Mouse (Mus musculus): Measurements from ENCODE around the gene Grm2.

Gene Grm2

DNA sequence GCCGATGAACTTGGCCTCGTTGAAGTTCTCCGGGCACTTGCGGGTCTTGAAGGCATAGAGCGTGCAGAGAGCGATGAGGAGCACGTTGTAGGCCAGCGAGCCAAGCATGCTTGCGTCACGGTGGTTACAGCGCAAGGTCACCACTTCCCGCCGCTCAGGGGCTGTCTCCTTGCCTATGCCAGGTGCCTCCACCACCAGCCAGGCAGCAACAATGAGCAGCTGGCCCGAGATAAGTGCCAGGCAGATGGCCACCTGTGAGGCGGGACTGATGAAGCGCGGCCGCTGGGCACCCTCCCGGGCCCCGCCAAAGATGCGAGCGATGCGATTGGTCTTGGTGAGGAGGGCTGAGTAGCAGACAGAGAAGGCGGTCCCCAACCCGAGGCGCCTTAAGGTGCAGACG is 8.7 kb downstream of the Grm2 start:
- WGBS = 78% methylated on average over 27 of the region's 27 CpGs

DNA sequence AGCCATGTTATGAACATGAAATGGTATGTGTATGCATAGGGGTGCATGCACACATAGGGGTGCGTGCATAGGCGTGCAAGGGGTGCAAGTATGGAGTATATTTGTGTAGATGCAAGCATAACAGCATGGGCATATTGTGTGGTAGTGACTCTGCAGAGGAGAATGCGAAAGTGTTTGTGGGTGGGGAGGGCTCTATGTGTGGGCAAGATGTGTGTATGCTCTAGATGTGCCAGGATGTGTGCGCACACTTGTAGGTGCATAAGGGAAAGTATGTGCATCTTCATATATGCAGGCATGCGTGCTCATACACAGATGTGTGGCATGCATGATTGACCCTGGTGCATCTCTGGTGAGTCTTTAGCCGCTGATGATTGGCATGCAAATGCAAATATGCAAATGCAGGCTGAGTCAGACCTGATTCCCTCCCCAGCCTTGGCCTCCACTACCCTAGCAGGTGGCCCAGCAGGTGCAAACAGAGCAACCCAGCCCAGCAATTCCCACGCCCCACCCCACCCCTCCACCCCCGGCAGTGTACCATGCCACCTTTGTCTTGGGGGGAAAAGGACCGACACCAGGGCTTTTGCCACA is 10.1 kb downstream of the Grm2 start:
- 52% methylated on average over 9 of the region's 9 CpGs for whole genome bisulfite sequencing

GRCm38 (mm10) chr9:106643787-106644186 is 12.1 kb downstream of the Grm2 start:
- WGBS = 68% methylated on average over 6 of the region's 6 CpGs

DNA sequence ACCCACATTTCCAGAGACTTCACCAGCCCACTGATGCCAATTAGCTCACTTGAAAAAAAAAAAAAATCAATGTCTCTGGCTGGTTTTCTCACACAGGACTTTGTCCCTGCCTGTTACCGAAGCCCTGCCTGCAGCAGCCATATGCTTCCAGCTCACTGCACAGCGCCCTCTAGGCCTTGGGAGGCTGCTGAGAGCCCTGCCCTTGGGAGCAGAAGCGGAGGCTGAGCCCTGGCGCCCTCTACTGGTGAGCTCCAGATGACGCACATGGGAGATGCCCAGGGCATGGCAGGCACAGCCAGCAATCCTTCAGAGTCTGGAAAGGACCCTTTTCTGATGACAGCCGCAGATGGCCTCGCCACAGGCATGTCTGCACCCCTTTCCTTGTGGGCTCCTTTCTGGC is 12.8 kb downstream of the Grm2 start:
- WGBS = 27% methylated on average over 7 of the region's 7 CpGs

DNA sequence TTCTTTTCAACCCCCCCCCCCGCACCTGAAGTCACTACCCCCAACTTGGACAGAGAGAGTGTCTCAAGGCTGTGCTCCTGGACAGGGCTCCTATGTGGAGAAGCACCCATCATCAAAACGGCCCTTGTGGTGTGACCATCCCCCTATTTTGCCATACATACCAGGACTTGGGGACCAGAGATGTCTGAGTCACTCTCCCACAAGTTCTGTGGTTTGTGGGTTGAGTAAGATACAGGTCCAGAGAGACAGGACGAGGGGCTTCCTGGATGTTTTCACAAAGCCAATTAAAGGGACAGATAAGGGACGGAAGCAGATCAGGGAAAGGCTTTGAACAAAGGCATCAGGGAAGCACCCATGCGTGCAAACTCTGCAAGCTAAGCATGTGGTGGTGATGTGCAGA is 14.5 kb downstream of the Grm2 start:
- WGBS = 53% methylated on average over 5 of the region's 5 CpGs

DNA sequence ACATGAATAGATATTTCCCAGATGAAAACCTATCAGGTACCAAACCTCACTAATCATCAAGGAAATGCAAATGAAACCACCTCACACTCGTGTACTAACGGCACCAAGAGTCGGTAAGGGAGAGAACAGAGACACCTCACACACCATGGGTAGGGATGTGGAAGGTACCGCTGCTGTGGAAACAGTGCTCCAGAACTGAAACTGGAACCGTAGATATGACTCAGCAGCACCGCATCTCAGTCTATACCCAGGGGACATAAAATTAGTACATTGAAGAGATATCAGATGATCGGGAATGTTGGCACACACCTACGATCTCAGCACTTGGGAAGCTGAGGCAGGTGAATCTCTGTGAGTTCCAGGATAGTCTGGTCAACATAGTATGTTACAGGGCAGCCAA is 17.7 kb downstream of the Grm2 start:
- WGBS = 68% methylated on average over 8 of the region's 8 CpGs

DNA sequence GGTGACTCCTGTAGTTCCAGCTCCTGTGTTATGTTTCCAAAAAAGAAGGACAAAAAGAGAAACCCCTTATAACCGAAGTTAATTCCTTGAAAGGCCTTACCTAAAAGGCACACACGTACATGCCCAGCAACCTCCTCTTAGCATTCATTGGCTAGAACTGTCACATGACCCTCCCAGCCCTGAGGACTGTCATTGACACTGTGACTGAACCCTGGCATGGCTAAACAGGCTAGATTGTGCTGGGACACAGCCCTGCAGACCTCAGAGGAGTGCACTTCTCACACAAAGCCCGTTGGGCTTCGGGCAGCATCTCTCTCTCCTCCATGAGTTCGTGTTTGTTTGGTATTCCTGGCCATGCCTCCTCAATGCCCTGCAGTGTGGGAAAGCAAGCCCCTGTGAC is 23.7 kb downstream of the Grm2 start:
- 73% methylated on average over 5 of the region's 5 CpGs for WGBS

DNA sequence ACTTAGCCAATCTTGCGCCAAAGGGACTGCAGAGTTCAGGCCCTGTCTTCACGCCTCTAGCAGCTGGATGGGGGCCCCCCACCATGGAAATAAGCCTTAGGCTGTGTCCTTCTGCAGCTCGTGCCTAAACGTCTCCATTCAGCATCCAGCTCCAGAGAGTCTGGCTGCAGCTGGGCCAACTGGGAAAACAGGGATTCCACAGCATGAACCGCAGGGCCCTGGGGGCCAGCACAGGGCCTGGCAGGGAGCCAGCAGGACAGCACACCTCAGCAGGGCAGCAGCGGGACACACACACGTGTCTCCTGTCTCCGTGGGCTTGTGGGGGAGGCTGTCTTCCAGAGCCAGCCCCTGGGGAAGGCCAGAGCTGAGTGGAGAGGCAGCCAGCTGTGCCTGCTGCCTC is 28.1 kb downstream of the Grm2 start:
- WGBS = 42% methylated on average over 8 of the region's 8 CpGs

GRCm38 (mm10) chr9:106626282-106626681 is 29.6 kb downstream of the Grm2 start, which contains the start of gene Iqcf6:
Iqcf6 (plus strand) TSS chr9:106626582.
- WGBS = 80% methylated on average over 2 of the region's 2 CpGs

DNA sequence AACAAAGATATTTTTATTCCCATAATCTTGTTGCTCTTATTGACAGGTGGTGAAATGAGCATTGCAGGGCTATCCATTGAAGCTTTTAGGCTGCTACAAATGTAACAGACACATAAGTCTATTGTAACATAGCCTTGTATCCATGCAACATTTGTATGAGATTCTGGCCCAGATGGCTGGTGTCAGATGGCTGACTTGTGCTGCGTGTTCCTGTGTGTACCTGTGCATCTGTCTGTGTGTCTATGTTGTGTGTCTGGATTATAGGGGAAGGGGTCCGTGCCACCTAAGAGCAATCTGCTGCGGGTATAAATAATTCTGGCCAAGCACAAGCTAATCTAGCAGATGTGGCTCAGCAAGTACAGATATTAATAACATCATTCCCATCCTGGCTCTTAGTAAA is 38.4 kb downstream of the Grm2 start:
- WGBS = 67% methylated on average over 3 of the region's 3 CpGs

GRCm38 (mm10) chr9:106616306-106616705 is 39.6 kb downstream of the Grm2 start:
- 79% methylated on average over 9 of the region's 9 CpGs for WGBS

DNA sequence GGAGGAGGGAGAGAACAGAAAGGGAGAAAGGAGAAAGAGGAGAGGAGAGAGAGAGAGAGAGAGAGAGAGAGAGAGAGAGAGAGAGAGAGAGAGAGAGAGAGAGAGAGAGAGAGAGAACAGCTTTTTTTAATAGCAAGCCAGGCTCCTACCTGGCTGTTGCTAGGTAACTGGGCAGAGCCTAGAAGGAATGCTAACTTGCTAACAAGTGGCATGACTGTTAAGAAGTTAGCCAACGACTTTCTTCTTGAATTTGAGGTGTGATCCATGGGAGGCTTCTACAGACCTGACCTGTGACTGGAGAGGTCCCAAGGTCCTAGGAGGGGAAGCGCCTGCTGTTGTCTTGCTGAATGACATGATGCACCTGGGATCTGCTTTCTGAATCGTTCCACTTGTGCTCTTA is 41.3 kb downstream of the Grm2 start:
- WGBS = 58% methylated on average over 3 of the region's 3 CpGs

- WGBS = 84% methylated on average over 2 of the region's 2 CpGs
Measured at GRCm38 (mm10) chr9:106613951-106614350, 41.9 kb downstream of the Grm2 start.

DNA sequence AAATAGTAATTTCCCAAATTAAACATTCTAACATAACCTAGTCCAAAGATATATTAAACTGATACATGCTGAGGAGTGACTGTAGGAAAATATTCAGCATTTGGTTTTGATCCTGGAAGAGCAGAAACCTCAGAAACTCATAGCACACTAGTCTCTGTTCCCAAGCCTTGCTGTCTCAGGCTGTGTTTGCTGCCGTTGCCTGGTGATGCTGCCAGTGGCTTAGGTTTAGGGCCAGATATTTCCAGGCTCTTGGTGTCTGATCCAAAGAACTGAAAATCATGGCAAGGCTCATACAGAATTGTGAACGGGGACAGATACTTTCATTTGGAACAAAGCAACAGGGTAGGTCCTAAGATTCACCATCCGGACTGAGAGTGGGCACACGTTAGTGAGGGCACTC is 45.2 kb downstream of the Grm2 start:
- WGBS = 41% methylated on average over 4 of the region's 4 CpGs

DNA sequence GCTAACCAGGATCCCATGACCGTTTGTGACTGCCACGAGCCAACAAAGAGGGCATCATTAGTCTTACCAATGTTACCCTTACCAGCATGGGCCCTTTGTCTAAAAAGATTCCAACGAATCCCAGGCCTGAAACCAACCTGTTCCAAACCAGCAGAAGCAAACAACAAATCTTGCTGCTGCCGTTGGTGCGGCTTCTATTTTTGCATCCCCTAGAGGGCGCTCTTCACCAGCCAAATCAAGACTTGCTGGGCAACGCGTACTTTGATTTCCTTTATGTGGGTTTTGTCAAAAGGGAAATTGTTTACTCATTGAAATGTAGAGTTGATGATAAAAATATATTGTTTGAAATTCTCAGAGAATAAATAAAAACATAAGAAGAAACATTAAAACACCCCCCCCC is 55.3 kb downstream of the Grm2 start:
- WGBS = 16% methylated on average over 8 of the region's 8 CpGs

DNA sequence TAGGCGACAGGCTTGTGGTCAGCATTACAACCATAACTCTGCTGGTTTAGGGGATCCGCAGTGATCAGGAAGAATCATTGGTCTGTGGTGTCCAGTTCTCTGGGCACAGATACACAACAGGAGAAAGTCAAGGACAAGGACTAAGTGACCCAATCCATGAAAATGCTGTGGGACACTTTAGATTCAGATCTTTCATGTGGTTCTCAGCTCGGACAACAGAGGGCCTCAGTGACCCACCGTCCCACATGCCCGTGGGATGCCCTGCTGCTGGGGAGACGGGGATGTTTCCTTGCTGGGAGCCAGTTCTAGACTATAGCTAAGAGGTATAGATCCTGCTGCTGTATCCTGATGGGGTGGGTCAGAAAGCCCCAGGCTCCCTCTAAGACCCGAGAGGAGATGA is 57.4 kb downstream of the Grm2 start:
- whole genome bisulfite sequencing = 63% methylated on average over 7 of the region's 7 CpGs

DNA sequence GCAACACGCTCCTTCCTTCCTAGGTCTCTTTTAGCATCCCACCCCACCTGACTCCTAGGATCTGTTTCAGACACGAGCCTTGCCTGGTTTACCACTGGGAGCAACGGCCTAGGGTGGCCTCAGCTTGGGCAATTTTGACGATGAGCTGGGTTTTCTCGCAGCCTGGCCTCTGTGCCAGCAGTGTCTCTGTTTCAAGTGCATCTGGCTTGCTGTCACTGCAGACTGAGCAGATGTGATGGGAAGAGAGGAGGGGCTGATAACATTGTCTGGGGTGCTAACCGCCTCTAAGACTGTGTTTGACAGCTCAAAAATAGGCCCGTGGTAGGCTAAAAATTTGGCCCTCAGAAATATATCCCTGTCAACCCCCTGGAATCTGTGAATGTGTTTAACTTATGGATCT is 60.0 kb downstream of the Grm2 start:
- WGBS = 29% methylated on average over 7 of the region's 7 CpGs

GRCm38 (mm10) chr9:106595402-106595801 is 60.5 kb downstream of the Grm2 start:
- 10% methylated on average over 4 of the region's 4 CpGs for WGBS

Data from cerebral cortex, adult 2 months (tissue).